ENCODE assay signal across 9 mouse cellular contexts in the genomic region with DNA sequence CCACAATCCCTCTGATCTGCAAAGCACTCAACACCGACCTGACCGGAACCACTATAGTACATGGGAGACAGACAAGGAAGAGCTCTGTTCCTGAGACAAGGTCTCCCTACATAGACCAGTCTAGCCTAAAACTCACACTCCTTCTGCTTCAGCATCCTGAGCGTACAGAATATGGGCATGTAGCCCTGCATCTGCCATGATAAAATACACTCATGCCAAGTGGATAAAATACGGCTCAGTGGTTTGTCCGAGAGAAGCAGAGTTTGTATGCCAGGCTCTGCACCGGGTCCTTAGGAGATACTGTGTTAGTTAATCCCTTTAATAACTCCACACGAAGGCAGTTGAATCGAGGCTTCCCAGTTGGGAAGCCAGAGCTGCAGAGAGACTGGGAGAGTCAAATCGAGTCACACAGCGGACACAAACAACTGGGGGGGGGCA. TPM values are rescaled to one million over a fixed set of nuclear protein-coding genes. Genes with fewer than 3 reads are reported as not detected.
A peak's percentile ranks its signal among the peaks of the same experiment; 100 is the strongest.
DNase-seq lines count a peak whose midpoint lies in the region; ATAC-seq and TF ChIP-seq lines count a peak whose summit lies in the region.
"Had no signal": no experiment of that assay in that cellular context is flagged by ENCODE, and none has a peak within 500 bp of the region (broad histone marks: within the 10 kb centered on the region; RNA-seq: fewer than 3 reads in every experiment).

No protein-coding gene starts in this region.

- ATAC-seq in heart, embryonic 14.5 days (ENCODE audit: insufficient number of reproducible peaks, insufficient read depth, low FRiP score, low read depth) = no peak
- peak; percentile 27; the same call in 1 of the 2 replicates for ATAC-seq in embryonic facial prominence, embryonic 11.5 days (replicated peaks; ENCODE audit: insufficient number of reproducible peaks, low FRiP score, low TSS enrichment, low read depth)
- ATAC-seq in heart, postnatal 0 days (ENCODE audit: insufficient read depth, low read depth) = no peak
- no peak for ATAC-seq in midbrain, embryonic 11.5 days (ENCODE audit: low FRiP score)

- peak overlapping the region in 1 of 2 experiments; percentile 28; a peak in 2 of 4 replicates for H3K4me3 ChIP-seq in heart, embryonic 14.5 days (ENCODE audit: control insufficient read depth in 1 of 2, insufficient read depth in 1 of 2, low read depth in 1 of 2, low read length in 2 of 2)
- H3K4me3 ChIP-seq in embryonic facial prominence, embryonic 11.5 days (ENCODE audit: low read depth, low read length) = no peak overlapping the region; the same call in 1 of the 2 replicates
- H3K4me3 ChIP-seq in heart, postnatal 0 days (ENCODE audit: low read depth, low read length) = 0 out of 2 replicates have a peak overlapping the region, but pooled peaks have one; percentile 36
- no peak overlapping the region for H3K4me3 ChIP-seq in midbrain, embryonic 11.5 days (ENCODE audit: low read depth, low read length)
- H3K4me3 ChIP-seq in left cerebral cortex, adult 2 months = no peak overlapping the region

- no peaks in the 10 kb centered on the region for H3K27me3 ChIP-seq in heart, embryonic 14.5 days (ENCODE audit: control insufficient read depth, insufficient read depth, low read length)
- no peaks in the 10 kb centered on the region for H3K27me3 ChIP-seq in embryonic facial prominence, embryonic 11.5 days (ENCODE audit: control insufficient read depth, insufficient read depth, low read length)
- H3K27me3 ChIP-seq in heart, postnatal 0 days (ENCODE audit: control insufficient read depth, insufficient read depth, low read length) = no peaks in the 10 kb centered on the region
- H3K27me3 ChIP-seq in midbrain, embryonic 11.5 days (ENCODE audit: control insufficient read depth, insufficient read depth, low read length) = no peaks in the 10 kb centered on the region

- DNase-seq in heart, postnatal 25 days (ENCODE audit: low spot score) = no peak
- DNase-seq in embryonic facial prominence, embryonic 11.5 days (ENCODE audit: low spot score) = no peak
- no peak for DNase-seq in heart, postnatal 0 days (ENCODE audit: low spot score)
- peak; percentile 82 for DNase-seq in midbrain, embryonic 11.5 days (ENCODE audit: low spot score, missing footprints)
- no peak for DNase-seq in frontal cortex, postnatal 25 days (ENCODE audit: low spot score in 2 of 2)
- no peak for DNase-seq in left cerebral cortex, adult 2 months (ENCODE audit: extremely low spot score in 1 of 2, low spot score in 2 of 2)
- no peak for DNase-seq in urinary bladder, adult 18-20 months (ENCODE audit: low spot score in 2 of 2)
- DNase-seq: adrenal gland, postnatal 25 days had no signal

- no peaks in the 10 kb centered on the region for H3K36me3 ChIP-seq in heart, embryonic 14.5 days (ENCODE audit: control insufficient read depth, insufficient read depth, low read length)
- H3K36me3 ChIP-seq in embryonic facial prominence, embryonic 11.5 days (replicated peaks; ENCODE audit: control insufficient read depth, insufficient read depth, low read depth, low read length) = no peaks in the 10 kb centered on the region
- H3K36me3 ChIP-seq in heart, postnatal 0 days (replicated peaks; ENCODE audit: control insufficient read depth, insufficient read depth, low read length) = no peaks in the 10 kb centered on the region
- no peaks in the 10 kb centered on the region for H3K36me3 ChIP-seq in midbrain, embryonic 11.5 days (ENCODE audit: control insufficient read depth, insufficient read depth, low read length)

- H3K4me1 ChIP-seq in heart, embryonic 14.5 days (ENCODE audit: control insufficient read depth in 2 of 2, insufficient read depth in 2 of 2, low read length in 2 of 2) = peaks cover 18% of the 10 kb centered on the region in 2 experiments
- peaks cover 12% of the 10 kb centered on the region for H3K4me1 ChIP-seq in embryonic facial prominence, embryonic 11.5 days (ENCODE audit: control insufficient read depth, insufficient read depth, low read length)
- H3K4me1 ChIP-seq in heart, postnatal 0 days (ENCODE audit: control insufficient read depth, insufficient read depth) = peaks cover 9% of the 10 kb centered on the region; the same call in 1 of the 2 replicates
- H3K4me1 ChIP-seq in midbrain, embryonic 11.5 days (ENCODE audit: control insufficient read depth, insufficient read depth, low read length) = peaks cover 18% of the 10 kb centered on the region

- intact Hi-C loops in heart, postnatal 25 days (cut with DNase I) = no loop called here
- intact Hi-C loops in left cerebral cortex, adult 2 months (cut with DNase I) = no loop called here

- no peak for TF ChIP-seq EP300 in heart, postnatal 0 days (IDR thresholded peaks at IDR 0.05; ENCODE audit: low read depth)

- peak overlapping the region; percentile 65 for H3K9ac ChIP-seq in heart, embryonic 14.5 days (ENCODE audit: low read length)
- peak overlapping the region; percentile 41 for H3K9ac ChIP-seq in embryonic facial prominence, embryonic 11.5 days (replicated peaks; ENCODE audit: low read length)
- peak overlapping the region; percentile 45; the same call in 1 of the 2 replicates for H3K9ac ChIP-seq in heart, postnatal 0 days (replicated peaks; ENCODE audit: low read depth, low read length)
- H3K9ac ChIP-seq in midbrain, embryonic 11.5 days (ENCODE audit: low read length) = no peak overlapping the region

- peak overlapping the region; percentile 88 to 91 for H3K27ac ChIP-seq in heart, embryonic 14.5 days (replicated peaks in 1 of 2; ENCODE audit: control insufficient read depth in 1 of 2, insufficient read depth in 1 of 2, low read depth in 2 of 2, low read length in 2 of 2)
- H3K27ac ChIP-seq in embryonic facial prominence, embryonic 11.5 days (replicated peaks; ENCODE audit: low read depth, low read length) = peak overlapping the region; percentile 93
- H3K27ac ChIP-seq in heart, postnatal 0 days (ENCODE audit: low read depth) = peak overlapping the region; percentile 75
- peak overlapping the region; percentile 6; the same call in 1 of the 2 replicates for H3K27ac ChIP-seq in midbrain, embryonic 11.5 days (ENCODE audit: low read depth, low read length)
- no peak overlapping the region for H3K27ac ChIP-seq in left cerebral cortex, adult 2 months

- no peaks in the 10 kb centered on the region for H3K9me3 ChIP-seq in heart, embryonic 14.5 days (ENCODE audit: control insufficient read depth, low read length)
- H3K9me3 ChIP-seq in embryonic facial prominence, embryonic 11.5 days (replicated peaks; ENCODE audit: control insufficient read depth, low read length) = no peaks in the 10 kb centered on the region
- no peaks in the 10 kb centered on the region for H3K9me3 ChIP-seq in heart, postnatal 0 days (replicated peaks; ENCODE audit: control insufficient read depth, low read length)
- no peaks in the 10 kb centered on the region for H3K9me3 ChIP-seq in midbrain, embryonic 11.5 days (ENCODE audit: control insufficient read depth, low read length)

- 46% methylated on average over 10 of the region's 10 CpGs for WGBS in heart, embryonic 14.5 days
- 21% methylated on average over 10 of the region's 10 CpGs for WGBS in embryonic facial prominence, embryonic 11.5 days
- WGBS in heart, postnatal 0 days = 46% methylated on average over 10 of the region's 10 CpGs
- 40% methylated on average over 10 of the region's 10 CpGs for WGBS in midbrain, embryonic 11.5 days

- H3K4me2 ChIP-seq in heart, embryonic 14.5 days (ENCODE audit: low read length) = peak overlapping the region; percentile 61
- H3K4me2 ChIP-seq in embryonic facial prominence, embryonic 11.5 days (ENCODE audit: low read depth, low read length) = no peak overlapping the region
- peak overlapping the region; percentile 60 for H3K4me2 ChIP-seq in heart, postnatal 0 days (ENCODE audit: low read depth, low read length)
- H3K4me2 ChIP-seq in midbrain, embryonic 11.5 days = no peak overlapping the region

- no peak for TF ChIP-seq CTCF in heart, postnatal 0 days (IDR thresholded peaks at IDR 0.05; ENCODE audit: low read depth)
- no peak for TF ChIP-seq CTCF in left cerebral cortex, adult 2 months (IDR thresholded peaks at IDR 0.05)

RNA-seq across cellular contexts. Expression of a gene that starts 50.4 kb away (rescaled TPM):
- 9.6 and 10.4 TPM in 2 replicates for polyA plus RNA-seq in heart, embryonic 14.5 days (2014; fragmentation: Nextera tagmentation; extraction: Ambion mirVana)
- total RNA-seq in heart, postnatal 25 days (2021) = 1 to 10 TPM in 1 of 2 experiments, under 1 TPM in 1; 0.99 to 1.5 TPM
- 12.1 and 12.5 TPM in 2 replicates for polyA plus RNA-seq in embryonic facial prominence, embryonic 11.5 days (2014; fragmentation: Nextera tagmentation; extraction: Ambion mirVana)
- 6.6 and 10.2 TPM in 2 replicates for total RNA-seq in heart, postnatal 0 days (2014; rRNA removed; ENCODE audit: low replicate concordance)
- 3.6 and 4.0 TPM in 2 replicates for polyA plus RNA-seq in heart, postnatal 0 days (2015; fragmentation: Nextera tagmentation; extraction: Ambion mirVana)
- 9.4 and 9.5 TPM in 2 replicates for polyA plus RNA-seq in midbrain, embryonic 11.5 days (2014; fragmentation: Nextera tagmentation; extraction: Ambion mirVana)
- 10 to 100 TPM; 23.5 to 26.7 TPM for total RNA-seq in left cerebral cortex, adult 2 months (2021)

Comparison
In these comparisons a context has a peak if more than half of its experiments do, and no peak if none do; other contexts are left out.
1. H3K4me2 ChIP-seq: peak in heart, embryonic 14.5 days (single experiment) and heart, postnatal 0 days (single experiment); none in embryonic facial prominence, embryonic 11.5 days (single experiment) and midbrain, embryonic 11.5 days (single experiment).